Mouse (Mus musculus) spleen, adult 2 months (tissue): ENCODE measurements at regions not wholly inside any gene's neighbourhood (a gene's known extent, or its start where the extent isn't known, plus 50 kb on each side); places are given as distances from the start of the nearest gene placed in this dataset.

Experiments used
- CTCF ChIP-seq: fragments of 200-500 bp; IDR thresholded peaks from 2 replicates; pipeline ENCODE4 v1.5.1; 2011; ENCODE audit warnings: mild to moderate bottlenecking, inconsistent platforms; ENCODE audit not compliant: insufficient read depth, insufficient read length, insufficient replicate concordance; ENCODE audit errors: extremely low read depth
- POLR2A ChIP-seq: fragments of 200-500 bp; IDR thresholded peaks from 2 replicates; pipeline ENCODE4 v1.6.1; 2011; ENCODE audit warnings: low read depth, low read length, inconsistent platforms

- TF ChIP-seq CTCF (no peak), POLR2A (no peak)
These were observed 86.9 kb upstream of the Arid1b start for GRCm38 (mm10) chr17:4907181-4907752.
